ENCODE assay signal across 30 mouse cellular contexts in genomic region chr13:42996188-42996587, GRCm38 (mm10).
A peak's percentile ranks its signal among the peaks of the same experiment; 100 is the strongest.
DNase-seq lines count a peak whose midpoint lies in the region; ATAC-seq and TF ChIP-seq lines count a peak whose summit lies in the region.
"Had no signal": no experiment of that assay in that cellular context is flagged by ENCODE, and none has a peak within 500 bp of the region (broad histone marks: within the 10 kb centered on the region; RNA-seq: fewer than 3 reads in every experiment).

No protein-coding gene starts in this region.

- H3K4me2 ChIP-seq in forebrain, postnatal 0 days (ENCODE audit: low read depth): no peak overlapping the region
- no peak overlapping the region for H3K4me2 ChIP-seq in midbrain, postnatal 0 days (ENCODE audit: low read depth, low read length, poor library complexity, severe bottlenecking)
- no peak overlapping the region for H3K4me2 ChIP-seq in midbrain, embryonic 16.5 days (ENCODE audit: low read length)
- H3K4me2 ChIP-seq: embryonic facial prominence, embryonic 15.5 days; hindbrain, embryonic 13.5 days; limb, embryonic 15.5 days; liver, embryonic 13.5 days; midbrain, embryonic 13.5 days had no signal

- TF ChIP-seq CTCF in forebrain, postnatal 0 days (IDR thresholded peaks at IDR 0.05; ENCODE audit: low read depth): no peak
- no peak for TF ChIP-seq CTCF in midbrain, postnatal 0 days (IDR thresholded peaks at IDR 0.05)

- H3K27me3 ChIP-seq in forebrain, postnatal 0 days (ENCODE audit: insufficient read depth, low read length): no peaks in the 10 kb centered on the region
- no peaks in the 10 kb centered on the region for H3K27me3 ChIP-seq in forebrain, embryonic 10.5 days (ENCODE audit: poor library complexity, severe bottlenecking)
- H3K27me3 ChIP-seq in midbrain, postnatal 0 days (ENCODE audit: insufficient read depth, low read length): no peaks in the 10 kb centered on the region
- H3K27me3 ChIP-seq in midbrain, embryonic 16.5 days (ENCODE audit: control insufficient read depth, insufficient read depth, low read depth, low read length): no peaks in the 10 kb centered on the region
- H3K27me3 ChIP-seq: embryonic facial prominence, embryonic 15.5 days; hindbrain, embryonic 13.5 days; limb, embryonic 15.5 days; liver, embryonic 13.5 days; midbrain, embryonic 13.5 days had no signal

- DNase-seq in forebrain, postnatal 0 days: peak; percentile 42
- no peak for DNase-seq in forebrain, embryonic 10.5 days (ENCODE audit: extremely low spot score, low spot score)
- DNase-seq in midbrain, postnatal 0 days (ENCODE audit: low spot score): peak; percentile 13
- DNase-seq in brain, adult 2 months (ENCODE audit: low read depth, low spot score): peak; percentile 55
- DNase-seq in lung, postnatal 36 days: no peak
- no peak for DNase-seq in spleen, postnatal 4 days (ENCODE audit: low spot score in 2 of 2)
- DNase-seq: adrenal gland, postnatal 25 days; cerebellum, adult 8-10 months; cerebellum, postnatal 25 days; gastrocnemius, postnatal 25 days; heart, adult 11 months; heart, postnatal 36 days; kidney, postnatal 36 days; layer of hippocampus, postnatal 36 days; liver, embryonic 13.5 days; lung, adult 18-20 months; right cerebral cortex, postnatal 25 days; thymus, adult 18-20 months; thymus, postnatal 25 days had no signal

- H3K27ac ChIP-seq in forebrain, postnatal 0 days (ENCODE audit: low read depth, low read length): no peak overlapping the region
- H3K27ac ChIP-seq in forebrain, embryonic 10.5 days: no peak overlapping the region
- no peak overlapping the region for H3K27ac ChIP-seq in midbrain, postnatal 0 days (ENCODE audit: low read depth, low read length)
- no peak overlapping the region for H3K27ac ChIP-seq in midbrain, embryonic 16.5 days (ENCODE audit: low read length)
- H3K27ac ChIP-seq: embryonic facial prominence, embryonic 10.5 days; embryonic facial prominence, embryonic 15.5 days; heart, embryonic 10.5 days; hindbrain, embryonic 13.5 days; limb, embryonic 10.5 days; limb, embryonic 15.5 days; liver, embryonic 13.5 days; macrophage; midbrain, embryonic 13.5 days had no signal

- no peak overlapping the region for H3K9ac ChIP-seq in forebrain, postnatal 0 days
- no peak overlapping the region for H3K9ac ChIP-seq in midbrain, postnatal 0 days (replicated peaks; ENCODE audit: low read length, poor library complexity, severe bottlenecking)
- no peak overlapping the region for H3K9ac ChIP-seq in midbrain, embryonic 16.5 days (ENCODE audit: low read depth, low read length)
- H3K9ac ChIP-seq: embryonic facial prominence, embryonic 15.5 days; hindbrain, embryonic 13.5 days; limb, embryonic 15.5 days; liver, embryonic 13.5 days; midbrain, embryonic 13.5 days had no signal

- ATAC-seq in forebrain, postnatal 0 days: 0 out of 2 replicates have a peak, but pooled peaks have one; percentile 40
- no peak for ATAC-seq in midbrain, postnatal 0 days (ENCODE audit: low FRiP score)
- no peak for ATAC-seq in midbrain, embryonic 16.5 days
- ATAC-seq: intestine, embryonic 16.5 days; lung, postnatal 0 days; midbrain, embryonic 13.5 days had no signal

- WGBS in forebrain, postnatal 0 days: 43% methylated on average over 4 of the region's 4 CpGs
- 90% methylated on average over 4 of the region's 4 CpGs for WGBS in forebrain, embryonic 10.5 days
- WGBS in midbrain, postnatal 0 days: 58% methylated on average over 4 of the region's 4 CpGs
- WGBS in midbrain, embryonic 16.5 days: 62% methylated on average over 4 of the region's 4 CpGs

- no peaks in the 10 kb centered on the region for H3K9me3 ChIP-seq in forebrain, postnatal 0 days (ENCODE audit: low read length)
- peaks cover 4% of the 10 kb centered on the region; the same call in 1 of the 2 replicates for H3K9me3 ChIP-seq in forebrain, embryonic 10.5 days
- H3K9me3 ChIP-seq in midbrain, postnatal 0 days (ENCODE audit: low read length): no peaks in the 10 kb centered on the region
- H3K9me3 ChIP-seq in midbrain, embryonic 16.5 days (replicated peaks; ENCODE audit: control insufficient read depth, low read length, poor library complexity, severe bottlenecking): 0 out of 2 replicates have a peak, but pooled peaks cover 2% of the 10 kb centered on the region
- H3K9me3 ChIP-seq: heart, embryonic 10.5 days; limb, embryonic 10.5 days; limb, embryonic 15.5 days; liver, embryonic 13.5 days had no signal

- H3K4me3 ChIP-seq in forebrain, postnatal 0 days (ENCODE audit: low read depth, low read length): no peak overlapping the region
- H3K4me3 ChIP-seq in forebrain, embryonic 10.5 days: no peak overlapping the region
- H3K4me3 ChIP-seq in midbrain, postnatal 0 days (ENCODE audit: low read depth, low read length): no peak overlapping the region
- no peak overlapping the region for H3K4me3 ChIP-seq in midbrain, embryonic 16.5 days (ENCODE audit: low read depth, low read length)
- H3K4me3 ChIP-seq: embryonic facial prominence, embryonic 10.5 days; embryonic facial prominence, embryonic 15.5 days; heart, embryonic 10.5 days; hindbrain, embryonic 13.5 days; limb, embryonic 10.5 days; limb, embryonic 15.5 days; liver, embryonic 13.5 days; midbrain, embryonic 13.5 days had no signal

- no peaks in the 10 kb centered on the region for H3K36me3 ChIP-seq in forebrain, postnatal 0 days (ENCODE audit: insufficient read depth)
- H3K36me3 ChIP-seq in forebrain, embryonic 10.5 days (replicated peaks): no peaks in the 10 kb centered on the region
- no peaks in the 10 kb centered on the region for H3K36me3 ChIP-seq in midbrain, postnatal 0 days (ENCODE audit: insufficient read depth, low read length)
- H3K36me3 ChIP-seq in midbrain, embryonic 16.5 days (ENCODE audit: control insufficient read depth, insufficient read depth, low read length): peaks cover 2% of the 10 kb centered on the region; the same call in 1 of the 2 replicates
- H3K36me3 ChIP-seq: embryonic facial prominence, embryonic 10.5 days; embryonic facial prominence, embryonic 15.5 days; heart, embryonic 10.5 days; limb, embryonic 10.5 days; limb, embryonic 15.5 days; liver, embryonic 13.5 days; midbrain, embryonic 13.5 days had no signal

- H3K4me1 ChIP-seq in forebrain, postnatal 0 days (ENCODE audit: insufficient read depth): no peaks in the 10 kb centered on the region
- peaks cover 17% of the 10 kb centered on the region for H3K4me1 ChIP-seq in forebrain, embryonic 10.5 days
- no peaks in the 10 kb centered on the region for H3K4me1 ChIP-seq in midbrain, postnatal 0 days (ENCODE audit: insufficient read depth, low read length)
- H3K4me1 ChIP-seq in midbrain, embryonic 16.5 days (ENCODE audit: control insufficient read depth, insufficient read depth, low read length): no peaks in the 10 kb centered on the region
- H3K4me1 ChIP-seq: embryonic facial prominence, embryonic 10.5 days; embryonic facial prominence, embryonic 15.5 days; heart, embryonic 10.5 days; limb, embryonic 15.5 days; liver, embryonic 13.5 days; midbrain, embryonic 13.5 days had no signal

Comparison
In these comparisons a context has a peak if more than half of its experiments do, and no peak if none do; other contexts are left out.
1. DNase-seq: peak in forebrain, postnatal 0 days (single experiment), midbrain, postnatal 0 days (single experiment) and brain, adult 2 months (single experiment); none in forebrain, embryonic 10.5 days (single experiment), lung, postnatal 36 days (single experiment) and spleen, postnatal 4 days (0 of 2).